Mouse (Mus musculus) heart, adult 2 months (tissue): Measurements from ENCODE around the gene Ucp2. TPM values are rescaled to one million over a fixed set of nuclear protein-coding genes. Genes with fewer than 3 reads are reported as not detected.

Experiments
- DNase-seq, 2 experiments: peaks; one replicate each; pipeline ENCODE4 v3.0.0; 2021
- H3K27ac ChIP-seq: fragments of 200-600 bp; 2 replicates; pipeline ENCODE4 v1.8.1; 2022
- H3K27me3 ChIP-seq: fragments of 200-500 bp; 2 replicates; pipeline ENCODE4 v1.6.1; 2012; ENCODE audit warnings: mild to moderate bottlenecking, low read length, inconsistent platforms, mixed read lengths; ENCODE audit not compliant: control insufficient read depth, insufficient read depth
- H3K36me3 ChIP-seq: fragments of 200-500 bp; 2 replicates; pipeline ENCODE4 v1.6.1; 2012; ENCODE audit warnings: low read length, inconsistent platforms; ENCODE audit not compliant: control insufficient read depth, insufficient read depth
- H3K4me1 ChIP-seq: fragments of 200-500 bp; 2 replicates; pipeline ENCODE4 v1.6.1; 2011; ENCODE audit warnings: low read length; ENCODE audit not compliant: control insufficient read depth, insufficient read depth
- H3K4me3 ChIP-seq: fragments of 200-600 bp; 2 replicates; pipeline ENCODE4 v1.8.1; 2022
- H3K79me2 ChIP-seq: fragments of 200-500 bp; replicated peaks from 2 replicates; pipeline ENCODE4 v1.6.1; 2012; ENCODE audit warnings: mild to moderate bottlenecking, inconsistent platforms, low read length, moderate library complexity, mixed read lengths; ENCODE audit not compliant: control insufficient read depth, insufficient read depth
- H3K9ac ChIP-seq: fragments of 200-500 bp; 2 replicates; pipeline ENCODE4 v1.6.1; 2012; ENCODE audit warnings: low read depth, mild to moderate bottlenecking, control low read depth, inconsistent platforms, low read length, mixed read lengths
- CTCF ChIP-seq: fragments of 200-600 bp; IDR thresholded peaks from 2 replicates; pipeline ENCODE4 v1.8.1; 2022; ENCODE audit warnings: antibody characterized with exemption, mild to moderate bottlenecking, moderate library complexity
- EP300 ChIP-seq: fragments of 200-500 bp; IDR thresholded peaks from 2 replicates; pipeline ENCODE4 v1.6.1; 2011; ENCODE audit warnings: low read depth, low read length, control low read depth; ENCODE audit not compliant: insufficient read depth
- POLR2A ChIP-seq: fragments of 200-500 bp; IDR thresholded peaks from 2 replicates; pipeline ENCODE4 v1.6.1; 2011; ENCODE audit warnings: mild to moderate bottlenecking, low read depth, low read length, control low read depth; ENCODE audit not compliant: insufficient read depth
- WGBS: fragments of 180-500 bp; shearing (Covaris S2); methylation state at CpG from one replicate; pipeline ENCODE4 v1.1.7; 2018; 5-methylcytosine and 5-hydroxymethylcytosine counted together
- intact Hi-C: fragments of 180-260 bp; cut with DNase I; formaldehyde crosslinking; loops from one replicate; pipeline ENCODE4 v1.15.1; 2025
- polyA plus RNA-seq: library from polyadenylated mRNA; depleted of rRNA; stranded (reverse); fragments of >200 nt; gene quantifications from 2 replicates; pipeline ENCODE4 v1.2.3, GENCODE M21; 2012
- total RNA-seq, 2 experiments: library from RNA; stranded (reverse); gene quantifications; 2 replicates each; pipeline ENCODE4 v1.2.3; 2021

The Ucp2 gene
- total and polyA plus RNA-seq, 3 experiments, result 193 to 496 (median 245) TPM

- H3K9ac ChIP-seq, result no peak overlapping the region
- intact Hi-C loops, result no loop called here
- H3K27me3 ChIP-seq, result no peaks in the 10 kb centered on the region
- no peak overlapping the region for H3K4me3 ChIP-seq
- no peak for DNase-seq
- no peak overlapping the region for H3K27ac ChIP-seq
- TF ChIP-seq EP300, result no peak
- no peak for TF ChIP-seq POLR2A
- TF ChIP-seq CTCF, result no peak
- H3K4me1 ChIP-seq, result no peaks in the 10 kb centered on the region; the same call in none of the 2 replicates
- no peaks in the 10 kb centered on the region for H3K79me2 ChIP-seq
- H3K36me3 ChIP-seq, result peaks cover 3% of the 10 kb centered on the region
- WGBS, result 56% methylated on average over 2 of the region's 2 CpGs
Observed at GRCm38 (mm10) chr7:100533503-100533902, 40.4 kb downstream of the Ucp2 start.

DNA sequence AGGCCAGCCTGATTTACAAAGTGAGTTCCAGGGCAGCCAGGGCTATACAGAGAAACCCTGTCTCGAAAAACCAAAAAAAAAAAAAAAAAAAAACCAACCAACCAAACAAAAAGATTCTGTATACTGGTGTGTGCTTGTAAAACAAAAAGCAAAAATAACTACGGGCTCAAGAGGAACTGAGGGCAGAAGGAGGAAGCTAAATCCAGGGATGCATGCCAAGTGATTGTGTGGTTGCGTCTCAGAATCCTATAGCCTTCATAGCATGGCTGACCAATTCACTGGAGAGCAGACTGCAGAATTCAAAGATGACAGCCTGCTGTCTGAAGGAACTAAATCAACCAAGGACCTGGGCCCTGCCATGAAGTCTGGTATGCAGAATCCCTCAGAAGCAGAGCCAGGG, 41.1 kb downstream of the Ucp2 start:
- no peak for DNase-seq
- 47% methylated on average over 3 of the region's 3 CpGs for WGBS
- Histone ChIP-seq H3K36me3 (peaks cover 3% of the 10 kb centered on the region), H3K27me3 (no peaks in the 10 kb centered on the region), H3K4me1 (no peaks in the 10 kb centered on the region; the same call in none of the 2 replicates), H3K27ac (no peak overlapping the region), H3K9ac (no peak overlapping the region), H3K4me3 (no peak overlapping the region), H3K79me2 (no peaks in the 10 kb centered on the region)
- intact Hi-C loops, result no loop called here
- no peak for TF ChIP-seq EP300

DNA sequence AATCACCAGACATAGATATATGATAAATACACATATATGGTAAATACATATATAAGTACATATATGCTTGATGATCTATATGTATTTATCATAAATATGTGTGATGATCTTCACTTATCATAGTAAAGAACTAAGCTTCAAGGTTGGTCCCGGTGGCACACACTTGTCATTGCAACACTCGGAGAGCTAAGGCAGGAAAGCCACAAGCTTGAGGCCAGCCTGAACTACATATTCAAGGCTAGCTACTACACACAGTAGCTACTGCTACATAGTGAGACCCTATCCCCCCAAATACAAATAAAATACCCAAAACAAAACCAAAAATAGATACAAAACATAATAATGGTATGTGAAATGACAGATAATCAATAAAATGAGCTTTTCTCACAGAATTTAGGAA, 42.7 kb downstream of the Ucp2 start:
- TF ChIP-seq EP300, result no peak
- TF ChIP-seq CTCF, result no peak
- no peak for TF ChIP-seq POLR2A
- Histone ChIP-seq H3K9ac (no peak overlapping the region), H3K27ac (no peak overlapping the region), H3K4me3 (no peak overlapping the region), H3K79me2 (no peaks in the 10 kb centered on the region), H3K27me3 (no peaks in the 10 kb centered on the region), H3K4me1 (no peaks in the 10 kb centered on the region; the same call in none of the 2 replicates), H3K36me3 (peaks cover 3% of the 10 kb centered on the region)
- no peak for DNase-seq
- intact Hi-C loops, result loop anchor here (2.0 kb wide), 1 partner anchor 47 kb away; no protein-coding TSS in a partner anchor
- 74% methylated on average over 2 of the region's 2 CpGs for WGBS

DNA sequence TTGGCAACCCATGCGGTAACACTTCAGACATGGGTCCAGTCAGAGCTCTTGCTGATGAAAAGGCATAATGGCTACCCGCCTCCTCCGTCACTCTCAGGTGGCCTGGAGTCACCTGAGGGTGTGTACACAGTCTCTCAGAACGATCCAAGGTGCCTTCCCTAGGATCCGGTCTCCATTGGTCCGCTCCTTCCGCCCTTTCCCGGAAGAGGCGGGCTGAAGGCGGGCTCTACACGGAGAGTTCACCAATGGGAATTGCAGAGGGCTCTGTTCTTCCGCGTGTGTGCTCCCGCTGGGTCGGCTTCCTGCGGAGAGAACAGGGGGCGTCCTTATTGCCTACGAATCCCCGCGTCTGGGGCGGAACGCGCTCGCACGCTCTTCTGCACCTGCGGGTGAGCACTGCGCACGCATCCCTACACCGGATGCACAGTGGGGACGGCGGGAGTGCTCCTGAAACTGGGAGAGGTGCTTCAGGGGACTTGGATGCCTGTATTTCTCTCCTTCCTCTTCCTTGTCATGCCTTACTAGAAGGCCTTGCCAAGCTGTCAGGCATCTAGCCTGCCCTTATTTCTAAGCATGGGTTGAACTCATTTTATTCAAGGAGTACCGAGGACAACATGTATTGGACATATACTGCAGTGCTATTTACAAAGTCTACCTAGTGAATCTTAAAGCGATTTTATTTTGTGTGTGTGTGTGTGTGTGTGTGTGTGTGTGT, 43.8 kb downstream of the Ucp2 start, which contains the start of gene Coa4:
TSS of gene Coa4 (plus strand) at position 268 of the 715 bp plus-strand sequence.
- H3K27me3 ChIP-seq, result no peaks in the 10 kb centered on the region
- peaks cover 3% of the 10 kb centered on the region for H3K36me3 ChIP-seq
- H3K4me3 ChIP-seq, result peak within 1 kb of the TSS; percentile 94
- TF ChIP-seq POLR2A (peak; percentile 78), CTCF (no peak), EP300 (peak; percentile 53; the same call in 1 of the 2 replicates)
- H3K27ac ChIP-seq, result peak within 1 kb of the TSS; percentile 87
- intact Hi-C loops, result loop anchor here (2.0 kb wide), 1 partner anchor 46 kb away; no protein-coding TSS in a partner anchor
- H3K9ac ChIP-seq, result peak within 1 kb of the TSS; percentile 81
- H3K79me2 ChIP-seq, result no peaks in the 10 kb centered on the region
- no peaks in the 10 kb centered on the region; the same call in none of the 2 replicates for H3K4me1 ChIP-seq
- DNase-seq, result peak; percentile 86 to 92
- under 1% methylated on average over 33 of the region's 33 CpGs for WGBS

- Histone ChIP-seq H3K79me2 (no peaks in the 10 kb centered on the region), H3K27ac (peak overlapping the region; percentile 87), H3K27me3 (no peaks in the 10 kb centered on the region), H3K4me3 (peak overlapping the region; percentile 94), H3K4me1 (no peaks in the 10 kb centered on the region; the same call in none of the 2 replicates), H3K9ac (peak overlapping the region; percentile 81; the same call in 1 of the 2 replicates), H3K36me3 (peaks cover 3% of the 10 kb centered on the region)
- no peak for TF ChIP-seq EP300
- TF ChIP-seq CTCF, result no peak
- no peak for TF ChIP-seq POLR2A
- no peak for DNase-seq
- intact Hi-C loops, result loop anchor here (2.0 kb wide), 1 partner anchor 45 kb away; no protein-coding TSS in a partner anchor
- WGBS, result 23% methylated on average over 7 of the region's 7 CpGs
Observed at GRCm38 (mm10) chr7:100537519-100537902, 44.4 kb downstream of the Ucp2 start.

DNA sequence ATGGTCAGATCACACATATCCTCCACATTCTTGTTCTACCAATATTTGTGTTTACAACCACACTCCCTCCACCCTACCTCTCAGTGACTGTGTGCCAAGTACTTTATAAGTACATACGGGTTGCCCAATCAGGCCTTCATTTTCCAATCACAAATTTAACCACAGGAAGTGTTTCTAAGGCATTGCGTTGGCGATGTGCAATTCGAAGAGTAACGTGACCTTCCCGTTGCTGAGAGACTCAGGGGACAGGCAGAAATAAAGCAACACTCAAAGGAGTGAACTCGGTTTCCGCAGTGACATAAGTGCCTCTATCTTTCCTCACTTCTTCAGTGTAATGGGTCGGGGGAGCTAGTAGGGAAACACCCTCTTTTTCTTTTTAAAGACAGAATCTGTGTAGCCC, 46.4 kb downstream of the Ucp2 start:
- H3K9ac ChIP-seq, result no peak overlapping the region
- no peak for DNase-seq
- H3K27ac ChIP-seq, result no peak overlapping the region
- no peaks in the 10 kb centered on the region for H3K27me3 ChIP-seq
- no peak for TF ChIP-seq POLR2A
- TF ChIP-seq CTCF, result no peak
- no peak for TF ChIP-seq EP300
- no peaks in the 10 kb centered on the region for H3K79me2 ChIP-seq
- H3K36me3 ChIP-seq, result peaks cover 3% of the 10 kb centered on the region
- H3K4me3 ChIP-seq, result no peak overlapping the region
- no peaks in the 10 kb centered on the region; the same call in none of the 2 replicates for H3K4me1 ChIP-seq
- intact Hi-C loops, result no loop called here
- WGBS, result 90% methylated on average over 9 of the region's 9 CpGs
